Mouse (Mus musculus) thymus, postnatal 0 days (tissue): ENCODE data around the gene Gm20894. TPM values are rescaled to one million over a fixed set of nuclear protein-coding genes. Genes with fewer than 3 reads are reported as not detected.
"Not testable (repeated sequence)": the region's sequence is repeated elsewhere in the genome, so short reads cannot be mapped to it uniquely, and the experiment has no call there.

Source experiments
- DNase-seq: peaks from one replicate; pipeline ENCODE4 v3.0.0-alpha.2; 2015; ENCODE audit warnings: low spot score
- polyA plus RNA-seq: library from polyadenylated mRNA; unstranded; fragments of >200 nt; fragmentation: Nextera tagmentation; extraction: Ambion mirVana; gene quantifications from 2 replicates; pipeline ENCODE4 v1.2.1, GENCODE M21; 2015

Gene Gm20894
- not detected in 2 replicates for polyA plus RNA-seq

- not testable (repeated sequence) for DNase-seq
Observed at GRCm38 (mm10) chrY:28271412-28271811, at the start of gene Gm20894. Gene Gm20894, minus strand, starts transcription at chrY:28271512.
